Mouse (Mus musculus) layer of hippocampus, adult 8-10 months (tissue): ENCODE results near the gene Cd209g. TPM values are rescaled to one million over a fixed set of nuclear protein-coding genes. Genes with fewer than 3 reads are reported as not detected.
"Not testable (repeated sequence)": the region's sequence is repeated elsewhere in the genome, so short reads cannot be mapped to it uniquely, and the experiment has no call there.

Experiments
- DNase-seq, 2 experiments: peaks; one replicate each; pipeline ENCODE4 v3.0.0; 2022; ENCODE audit warnings: low spot score in 2 of 2
- total RNA-seq, 4 experiments: library from RNA; stranded (reverse); gene quantifications; 2 replicates each; pipeline ENCODE4 v1.2.4; 2022

The Cd209g gene
- total RNA-seq: under 1 TPM in 1 of 4 experiments, not detected in 3; 0.65 TPM

DNA sequence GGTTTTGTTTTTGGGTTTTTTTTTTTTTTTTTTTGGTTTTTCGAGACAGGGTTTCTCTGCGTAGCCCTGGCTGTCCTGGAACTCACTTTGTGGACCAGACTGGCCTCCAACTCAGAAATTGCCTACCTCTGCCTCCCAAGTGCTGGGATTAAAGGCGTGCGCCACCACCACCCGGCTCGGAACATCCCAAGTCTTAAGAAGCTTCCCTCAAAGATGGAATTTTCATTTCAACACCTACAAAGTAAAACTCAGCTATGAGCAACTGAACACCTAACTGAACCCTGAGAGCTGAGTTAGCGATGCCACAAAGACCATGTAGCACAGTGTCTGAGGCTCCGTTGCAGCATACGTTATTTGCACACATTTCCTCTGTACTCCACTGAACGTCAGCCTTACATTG, at the start of gene Cd209g:
Gene Cd209g, plus strand, starts transcription at position 301 of the 400 bp plus-strand sequence.
- no peak for DNase-seq

DNA sequence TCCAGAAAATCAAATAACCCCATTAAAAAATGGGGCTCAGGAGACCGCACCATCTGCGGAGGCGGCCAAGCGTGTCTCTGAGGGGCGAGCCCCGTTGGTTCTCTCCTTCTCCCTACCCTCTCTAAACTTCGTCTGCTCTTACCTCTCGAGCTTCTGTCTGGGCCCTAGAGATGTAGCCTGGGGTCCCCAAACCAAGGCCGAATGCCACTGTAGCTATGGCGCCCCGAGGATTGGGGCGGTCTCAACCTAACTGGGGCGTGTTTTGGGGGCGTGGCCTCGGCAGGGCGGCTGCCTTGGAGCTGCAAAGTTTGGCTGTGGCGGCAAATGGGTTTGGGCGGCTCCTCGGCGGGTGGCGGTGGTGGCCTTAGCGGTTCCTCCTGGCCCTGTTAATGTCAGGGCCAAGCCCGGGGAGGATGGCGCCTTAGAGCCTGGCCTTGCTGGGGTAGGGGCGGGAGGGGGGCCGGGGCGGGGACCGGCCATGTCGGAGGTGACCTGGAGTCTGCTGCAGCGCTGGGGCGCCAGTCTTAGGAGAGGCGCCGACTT, 46.6 kb upstream of the Cd209g start:
- not testable (repeated sequence) for DNase-seq

DNA sequence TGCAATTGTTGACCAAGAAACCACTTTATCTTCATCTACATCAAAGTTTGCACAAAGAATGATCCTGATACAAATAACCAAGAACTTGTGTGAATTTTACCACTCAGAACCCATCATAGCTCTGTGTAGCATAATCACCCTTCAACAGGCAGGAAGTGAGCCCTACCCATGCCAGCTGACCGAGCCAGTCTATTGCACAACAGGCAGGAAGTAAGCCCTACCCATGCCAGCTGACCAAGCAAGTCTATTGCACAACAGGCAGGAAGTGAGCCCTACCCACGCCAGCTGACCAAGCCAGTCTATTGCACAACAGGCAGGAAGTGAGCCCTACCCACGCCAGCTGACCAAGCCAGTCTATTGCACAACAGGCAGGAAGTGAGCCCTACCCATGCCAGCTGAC, 45.4 kb upstream of the Cd209g start:
- not testable (repeated sequence) for DNase-seq

DNA sequence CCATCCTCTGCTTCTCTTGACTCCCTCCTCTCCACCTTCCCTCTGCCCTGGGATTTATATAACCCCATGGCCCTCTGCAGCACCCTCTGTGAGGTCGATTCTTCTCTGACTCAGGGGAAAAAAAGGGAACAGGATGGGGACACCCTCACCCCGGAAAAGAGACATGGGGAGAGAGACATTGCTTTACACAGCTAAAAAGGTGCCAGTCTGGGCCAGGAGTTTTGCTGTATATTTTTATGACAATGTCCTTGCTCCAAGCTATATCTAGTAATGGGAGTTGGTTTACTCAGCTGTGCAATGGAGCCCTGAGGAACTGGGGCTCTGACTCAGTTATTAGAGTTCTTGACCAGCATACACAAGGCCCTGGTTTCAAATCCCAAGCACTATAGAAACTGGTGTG, 28.2 kb upstream of the Cd209g start, which contains the start of gene Cd209f:
Gene Cd209f, minus strand, starts transcription at position 101 of the 400 bp plus-strand sequence.
- not testable (repeated sequence) for DNase-seq

DNA sequence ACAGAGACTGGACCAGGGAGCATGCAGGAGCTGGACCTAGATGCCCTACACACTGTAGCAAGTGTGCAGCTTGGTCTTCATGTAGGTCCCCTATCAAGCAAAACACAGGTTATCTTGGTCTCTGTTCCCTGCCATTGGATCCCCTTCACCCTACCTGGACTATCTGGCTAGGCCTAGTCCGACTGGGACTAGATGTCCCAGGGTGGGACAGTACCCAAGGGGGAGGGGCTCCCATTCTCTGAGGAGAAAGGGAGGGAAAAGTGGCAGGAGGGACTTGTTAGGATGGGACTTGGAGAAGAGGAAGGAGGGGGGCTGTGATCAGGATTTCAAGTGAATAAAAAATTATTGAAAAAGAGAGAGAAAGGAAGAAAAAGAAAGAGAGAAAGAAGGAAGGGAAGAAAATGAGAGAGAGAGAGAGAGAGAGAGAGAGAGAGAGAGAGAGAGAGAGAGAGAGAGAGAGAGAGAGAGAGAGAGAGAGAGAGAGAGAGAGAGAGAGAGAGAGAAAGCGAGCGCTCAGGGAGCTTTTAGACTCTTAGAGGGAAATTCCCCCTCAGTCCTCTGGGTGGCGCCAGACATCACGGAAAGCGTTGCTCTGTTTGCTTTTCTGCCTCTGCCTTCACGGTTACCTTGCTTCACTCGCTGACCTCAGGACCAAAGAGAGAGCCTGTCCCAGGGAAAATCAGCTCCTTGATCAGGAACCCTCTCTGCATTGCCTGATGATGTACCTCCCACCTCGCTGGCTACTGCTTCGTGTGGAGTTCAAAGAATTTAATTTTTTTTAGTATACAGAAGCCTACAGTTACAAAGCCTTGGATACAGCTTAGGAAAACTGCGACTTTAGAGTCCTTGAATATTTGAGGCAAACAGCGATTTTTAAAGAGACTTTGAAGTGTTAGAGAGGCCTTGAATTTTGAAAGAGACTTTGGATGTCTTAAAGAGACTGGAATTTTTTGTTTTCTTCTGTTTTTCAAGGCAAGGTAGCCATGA, 6.1 kb downstream of the Cd209g start:
- peak; percentile 33 to 74 for DNase-seq

DNA sequence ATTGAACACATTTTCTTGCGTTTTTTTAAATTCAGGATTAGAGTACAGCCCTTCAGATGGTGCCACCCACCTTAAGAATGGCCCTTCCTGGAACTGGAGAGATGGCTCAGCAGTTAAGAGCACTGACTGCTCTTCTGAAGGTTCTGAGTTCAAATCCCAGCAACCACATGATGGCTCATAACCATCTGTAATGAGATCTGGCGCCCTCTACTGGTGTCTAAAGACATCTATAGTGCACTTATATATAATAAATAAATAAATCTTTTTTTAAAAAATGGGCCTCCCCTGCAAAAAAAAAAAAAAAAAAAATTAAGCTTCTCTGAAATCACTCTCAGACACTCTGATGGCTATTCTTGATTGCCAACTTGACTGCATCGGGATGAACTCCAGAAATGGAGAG, 7.8 kb downstream of the Cd209g start:
- DNase-seq: no peak

DNA sequence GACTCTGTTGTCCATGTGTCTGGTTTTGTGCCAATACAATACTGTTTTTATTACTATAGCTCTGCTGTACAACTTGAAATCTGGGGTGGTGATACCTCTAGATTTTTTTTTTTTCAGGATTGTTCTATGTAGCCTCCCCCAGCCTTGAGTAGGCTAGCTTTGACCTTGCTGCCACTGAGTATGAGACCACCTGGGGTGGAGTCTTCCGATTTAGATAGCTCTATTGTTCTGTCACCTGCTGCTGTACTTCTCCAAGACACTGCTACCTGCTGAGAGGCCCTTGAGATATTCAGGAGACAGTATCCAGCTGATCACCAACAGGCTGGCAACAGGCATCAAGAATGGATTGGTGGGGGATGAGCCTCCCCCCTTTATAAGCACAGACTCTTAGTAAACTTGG, 13.4 kb downstream of the Cd209g start:
- DNase-seq: no peak

DNA sequence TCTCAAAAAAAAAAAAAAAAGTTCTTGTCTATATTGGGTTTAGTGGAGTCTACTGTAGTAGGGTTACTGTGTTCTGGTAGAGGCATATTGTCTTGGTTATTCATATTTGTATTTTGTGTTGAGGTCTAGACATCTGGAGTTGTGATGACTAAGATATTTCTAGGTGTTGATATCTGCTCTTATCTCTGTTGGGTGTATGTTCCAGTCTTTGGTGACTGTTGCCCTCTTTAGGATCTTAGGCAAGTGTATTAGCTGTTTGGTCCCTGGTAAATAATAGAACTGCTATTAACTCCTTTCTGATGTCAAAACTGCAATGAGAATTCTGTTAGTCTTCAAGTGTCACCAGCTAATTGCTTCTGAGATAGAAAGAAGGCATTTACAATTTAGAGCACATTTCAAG, 21.0 kb downstream of the Cd209g start:
- no peak for DNase-seq

DNA sequence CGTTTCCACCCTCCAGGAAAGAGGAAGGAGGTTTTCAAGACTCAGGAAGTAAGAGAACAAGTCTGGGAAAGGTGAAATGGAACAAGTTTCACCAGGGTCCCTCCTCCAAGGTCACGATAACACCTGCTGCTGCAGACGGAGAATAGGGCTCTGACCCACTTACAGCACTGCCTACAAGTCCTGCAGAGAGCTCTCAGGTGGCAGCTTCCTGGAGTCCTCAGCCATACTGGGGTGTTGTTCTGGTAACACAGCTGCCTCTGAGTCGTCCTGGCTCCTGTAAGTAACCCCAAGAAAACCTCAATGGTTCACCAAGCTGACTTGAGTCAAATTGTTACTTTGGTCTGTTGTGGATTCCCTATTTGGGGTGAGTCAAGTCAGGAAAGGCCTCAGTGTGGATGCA, 28.9 kb downstream of the Cd209g start:
- no peak for DNase-seq

DNA sequence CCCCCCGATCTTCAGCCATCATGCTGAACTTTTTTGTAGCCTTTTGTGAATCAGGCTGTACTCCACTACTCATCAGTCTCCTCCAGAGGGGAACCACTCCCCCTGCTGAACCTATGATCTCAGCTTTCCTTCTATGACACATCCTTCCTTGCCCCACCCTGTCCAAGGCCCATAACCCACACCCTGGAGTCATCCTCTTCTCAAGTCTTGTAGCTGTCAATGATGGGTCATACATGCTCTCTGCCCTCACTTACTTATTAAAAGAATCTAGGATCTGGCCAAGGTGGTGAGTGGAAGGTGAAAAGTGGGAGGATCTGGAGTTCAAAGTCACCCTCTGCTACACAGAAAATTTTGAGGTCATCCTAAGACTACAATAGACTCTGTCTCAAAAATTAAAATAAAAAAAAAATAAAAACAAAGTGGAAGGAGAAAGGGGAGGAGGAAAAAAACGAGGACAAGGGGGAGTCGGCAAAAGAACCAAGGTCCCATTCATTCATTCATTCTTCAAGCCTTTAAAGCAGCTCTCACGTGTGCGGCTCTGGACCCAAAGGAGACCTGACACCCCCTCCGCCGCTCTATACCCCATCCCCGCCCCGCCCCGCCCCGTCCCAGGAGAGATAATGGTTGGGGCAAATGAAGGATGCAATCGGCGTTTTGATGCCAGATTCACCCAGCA, 31.4 kb downstream of the Cd209g start:
- DNase-seq: no peak

DNA sequence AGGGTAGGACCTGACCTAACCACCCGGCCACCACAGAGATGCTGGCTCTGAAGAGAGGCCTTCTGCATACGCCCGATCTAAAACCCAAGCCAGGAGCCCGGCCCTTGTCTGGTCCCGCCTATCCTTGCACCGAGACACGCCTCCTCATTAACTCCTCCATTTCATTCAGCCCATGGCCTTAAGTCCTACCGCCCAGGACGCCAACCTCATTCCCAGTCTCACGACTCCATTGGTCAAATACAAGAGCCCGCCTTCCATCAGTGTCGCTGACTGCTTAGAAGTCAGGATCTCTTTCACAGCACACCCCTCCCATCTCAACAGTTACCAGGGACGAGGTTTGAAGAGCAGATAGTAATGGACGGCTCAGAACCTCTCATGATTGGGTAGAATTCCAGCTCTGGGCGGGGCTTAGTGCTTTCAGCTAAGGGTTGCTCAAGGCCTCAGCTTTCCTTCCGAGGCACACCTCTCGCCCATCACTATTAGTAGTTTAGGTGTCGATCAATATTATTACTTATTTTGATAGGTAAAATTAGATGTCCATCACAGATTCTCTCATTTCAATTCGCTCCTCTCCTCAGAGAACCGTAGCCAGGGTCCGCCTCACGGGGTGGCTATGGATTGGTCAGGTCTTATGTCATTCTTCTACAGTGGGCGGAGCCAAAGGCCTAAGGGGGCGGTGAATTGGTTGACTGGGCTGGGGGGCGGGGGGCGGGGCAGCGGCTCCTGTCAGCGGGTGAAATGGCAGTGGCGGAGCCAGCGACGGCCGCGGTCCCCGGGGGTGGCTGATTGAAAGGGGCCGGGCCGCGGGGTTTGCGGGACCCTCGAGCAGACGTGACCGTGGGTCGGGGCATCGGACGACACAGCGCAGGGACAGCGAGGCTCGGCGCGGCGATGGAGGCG, 32.2 kb downstream of the Cd209g start, which contains the start of gene Evi5l:
Gene Evi5l, plus strand, starts transcription at position 716 of the 900 bp plus-strand sequence.
- peak; percentile 99 to 100 for DNase-seq

DNA sequence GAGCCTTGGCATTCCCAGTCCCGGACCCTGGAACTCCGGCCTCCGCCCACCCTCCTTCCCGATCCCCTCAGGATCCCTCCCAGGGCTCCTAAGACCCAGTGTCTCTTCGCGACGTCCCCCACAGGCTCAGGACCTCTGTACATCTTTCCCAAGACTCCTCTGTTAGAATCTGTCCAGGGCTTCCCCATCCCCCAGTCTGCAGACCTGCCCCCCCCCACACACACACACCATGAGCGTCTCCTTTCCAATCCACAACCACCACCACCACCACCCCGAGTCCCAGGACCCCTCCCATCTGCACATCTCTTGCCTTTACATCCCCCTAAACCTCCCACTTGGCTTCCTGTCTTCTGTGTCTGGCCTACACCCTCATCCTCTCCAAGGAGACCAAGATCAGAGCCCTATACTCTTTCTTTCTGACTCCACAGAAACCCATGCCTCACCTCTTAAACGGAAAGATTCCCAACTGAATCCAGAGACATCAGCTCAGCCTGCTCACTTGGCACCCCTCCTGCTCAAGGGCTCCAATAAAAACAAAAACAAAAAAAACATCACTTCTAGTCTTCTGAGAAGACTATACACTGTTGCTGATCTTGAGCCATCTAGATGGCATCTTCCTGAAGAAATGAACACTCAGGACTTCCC, 33.1 kb downstream of the Cd209g start:
- DNase-seq: no peak

DNA sequence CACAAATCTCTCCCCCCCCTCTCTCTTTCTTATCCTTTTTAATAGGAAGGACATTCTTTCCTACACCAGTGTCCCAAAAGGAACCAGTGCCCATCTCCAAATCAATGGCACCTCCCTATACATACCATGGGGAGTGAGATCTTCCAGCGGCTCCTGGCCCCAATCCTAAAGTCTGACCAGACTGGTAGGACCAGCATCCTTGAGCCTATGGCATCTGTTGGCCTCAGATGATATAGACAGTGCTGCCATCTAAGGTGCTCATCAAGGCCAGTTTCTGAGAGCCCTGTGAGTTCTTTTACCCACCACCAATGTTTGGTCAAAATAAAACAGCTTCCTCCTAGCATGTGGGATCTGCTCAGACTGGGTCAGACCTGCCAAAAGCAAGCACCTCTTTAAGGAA, 34.0 kb downstream of the Cd209g start:
- no peak for DNase-seq

DNA sequence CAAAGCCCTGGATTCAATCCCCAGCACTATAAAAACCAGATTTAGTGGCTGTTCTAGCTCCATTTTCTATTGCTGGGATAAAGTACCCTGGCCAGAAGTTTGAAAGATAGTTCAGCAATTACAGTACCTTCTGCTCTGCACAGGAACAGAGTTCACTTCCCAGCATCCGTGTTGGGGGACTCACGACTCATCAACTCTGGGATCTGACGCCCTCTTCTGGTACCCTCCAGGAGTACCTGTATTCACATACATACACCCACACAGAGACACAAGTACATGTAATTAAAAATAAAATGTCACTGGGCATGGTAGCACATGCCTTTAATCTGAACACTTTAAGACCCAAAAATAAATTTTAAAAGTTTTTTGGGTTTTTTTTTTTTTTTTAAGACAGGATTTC, 38.6 kb downstream of the Cd209g start:
- no peak for DNase-seq

DNA sequence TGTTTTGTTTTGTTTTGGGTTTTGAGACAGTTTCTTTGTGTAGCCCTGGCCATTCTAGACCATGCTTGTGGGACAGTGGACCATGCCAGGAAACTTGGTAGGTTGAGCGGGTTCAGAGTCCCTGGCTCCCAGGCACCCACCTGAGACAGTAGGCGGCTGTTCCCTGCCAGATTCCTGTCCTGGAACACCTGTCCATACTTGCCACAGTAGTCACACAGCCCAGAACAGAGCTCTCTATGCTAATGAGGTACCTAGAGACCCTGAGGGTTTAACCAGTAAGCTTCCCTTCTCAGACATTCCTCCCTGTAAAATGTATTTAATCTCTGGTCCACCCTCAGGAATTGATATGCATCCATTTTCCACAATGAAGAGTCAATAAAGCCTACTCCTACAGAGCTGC, 40.1 kb downstream of the Cd209g start:
- DNase-seq: no peak

DNA sequence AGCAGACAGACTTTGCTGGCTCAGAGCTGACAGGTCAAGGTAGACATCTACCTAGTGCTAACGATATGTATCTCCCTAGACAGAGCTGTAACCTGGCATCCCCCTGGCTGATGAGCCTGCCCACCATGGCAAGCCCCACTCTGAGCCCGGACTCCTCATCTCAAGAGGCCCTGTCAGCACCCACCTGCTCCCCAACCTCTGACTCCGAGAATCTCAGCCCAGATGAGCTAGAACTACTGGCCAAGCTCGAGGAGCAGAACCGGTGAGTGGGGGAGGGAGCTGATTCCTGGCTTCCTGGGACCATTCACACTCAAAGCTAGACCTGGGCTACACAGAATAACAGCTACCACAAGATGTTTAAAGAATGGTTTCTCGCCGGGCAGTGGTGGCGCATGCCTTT, 49.5 kb downstream of the Cd209g start:
- DNase-seq: no peak

DNA sequence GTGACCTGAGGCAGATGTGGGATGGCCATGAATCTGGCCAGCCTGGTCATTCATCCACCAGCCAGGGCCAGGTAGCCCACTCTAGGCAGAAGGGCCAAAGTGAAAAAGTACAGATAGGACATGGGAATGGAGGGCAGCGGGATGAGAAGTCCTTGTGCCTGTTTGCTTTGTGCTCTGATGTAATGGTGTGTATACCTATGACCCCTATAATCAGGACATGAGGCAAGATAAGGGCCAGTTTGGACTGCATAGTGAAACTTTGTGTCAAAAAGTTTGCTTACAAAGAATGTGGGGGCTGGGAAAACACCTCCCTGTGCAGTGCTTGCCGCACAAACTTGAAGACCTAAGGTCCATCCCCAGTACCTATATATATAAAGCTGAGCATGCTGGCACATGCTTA, 52.3 kb downstream of the Cd209g start:
- DNase-seq: no peak
